Mouse (Mus musculus) adrenal gland, adult 18-20 months (tissue): Measurements from ENCODE around the gene Muc5ac. TPM values are rescaled to one million over a fixed set of nuclear protein-coding genes. Genes with fewer than 3 reads are reported as not detected.
"Not testable (repeated sequence)": the region's sequence is repeated elsewhere in the genome, so short reads cannot be mapped to it uniquely, and the experiment has no call there.

Experiments
- DNase-seq, 2 experiments: peaks; one replicate each; pipeline ENCODE4 v3.0.0; 2021 to 2022; ENCODE audit warnings: low spot score in 2 of 2
- long read RNA-seq, 2 experiments: library from polyadenylated mRNA; stranded (forward); transcript quantifications; one replicate each; pipeline ENCODE4 v2.0.0; 2021
- total RNA-seq, 2 experiments: library from RNA; stranded (reverse); gene quantifications; 1 replicate in 1 of 2; 2 replicates in 1 of 2; pipeline ENCODE4 v1.2.3; 2021

Muc5ac gene
- not detected for total RNA-seq
- long read RNA-seq, experiment 1, result 0 reads
- long read RNA-seq, experiment 2, result 0 reads

- no peak for DNase-seq
Measured at GRCm38 (mm10) chr7:141788677-141789452, at the start of gene Muc5ac. Gene Muc5ac, plus strand, starts transcription at chr7:141788972.

- no peak for DNase-seq
Measured at GRCm38 (mm10) chr7:141747451-141748100, 41.2 kb upstream of the Muc5ac start.

DNA sequence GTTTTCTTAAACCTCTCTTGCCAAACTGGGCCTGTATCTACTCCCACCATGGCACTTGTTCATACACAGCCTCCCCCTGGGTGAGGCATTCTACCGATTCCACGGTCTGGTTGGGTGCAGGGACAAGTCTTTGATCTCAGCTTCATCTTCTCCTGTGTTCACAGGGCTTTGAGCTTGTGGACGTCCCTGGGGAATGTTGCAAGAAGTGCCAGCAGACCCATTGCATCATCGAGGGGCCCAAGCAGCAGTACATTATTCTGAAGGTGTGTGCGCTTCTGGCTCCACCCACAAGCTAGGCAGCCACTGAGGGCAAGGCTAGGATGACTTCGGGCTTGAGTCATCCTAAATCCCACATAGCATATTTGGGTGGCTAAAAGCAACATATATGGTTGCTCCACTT, 36.3 kb upstream of the Muc5ac start:
- DNase-seq, result no peak

- peak; percentile 62 to 69 for DNase-seq
Measured at GRCm38 (mm10) chr7:141755831-141756230, 32.9 kb upstream of the Muc5ac start.

GRCm38 (mm10) chr7:141758291-141758690, 30.5 kb upstream of the Muc5ac start:
- DNase-seq, result no peak

DNA sequence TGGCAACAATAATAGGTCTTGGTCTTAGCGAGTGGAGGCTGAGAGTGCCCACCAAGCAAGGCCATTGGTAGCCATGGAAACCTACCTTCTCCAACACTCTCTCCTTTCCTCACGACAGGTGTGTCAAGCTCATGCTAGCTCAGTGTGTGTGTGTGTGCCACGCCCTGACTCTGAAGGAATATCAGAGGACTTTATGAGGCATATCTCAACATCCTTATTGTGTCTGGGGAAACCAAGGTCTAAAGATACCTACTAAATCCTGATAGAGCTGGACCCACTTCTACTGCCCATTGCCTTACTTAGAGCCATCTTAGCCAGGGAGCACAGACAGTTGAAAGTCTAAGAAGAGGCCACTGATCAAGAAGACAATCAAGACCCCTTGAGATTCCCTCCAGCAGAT, 18.3 kb upstream of the Muc5ac start:
- no peak for DNase-seq

DNA sequence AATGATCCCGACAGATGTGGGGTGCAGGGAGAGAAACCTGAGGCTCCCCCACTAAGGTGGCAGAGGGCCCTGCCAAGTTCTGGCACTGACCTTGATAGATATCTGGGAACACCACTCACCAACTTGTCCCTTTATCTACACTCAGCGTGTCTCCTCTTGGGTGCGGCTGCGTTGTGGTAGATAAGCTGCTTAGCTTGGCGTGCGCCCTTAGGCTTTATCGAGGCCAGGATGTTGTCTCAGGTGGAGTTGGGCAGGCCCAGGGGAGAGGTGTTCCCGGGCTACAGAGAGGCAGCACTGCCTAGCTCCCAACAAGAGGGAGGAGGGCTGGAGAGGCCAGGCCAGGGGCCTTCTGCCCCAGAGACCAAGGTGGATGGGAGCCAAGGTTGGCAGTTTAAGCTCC, 17.8 kb upstream of the Muc5ac start:
- no peak for DNase-seq

GRCm38 (mm10) chr7:141772058-141772557, 16.7 kb upstream of the Muc5ac start:
- DNase-seq, result no peak

GRCm38 (mm10) chr7:141774855-141775254, 13.9 kb upstream of the Muc5ac start:
- no peak for DNase-seq

DNA sequence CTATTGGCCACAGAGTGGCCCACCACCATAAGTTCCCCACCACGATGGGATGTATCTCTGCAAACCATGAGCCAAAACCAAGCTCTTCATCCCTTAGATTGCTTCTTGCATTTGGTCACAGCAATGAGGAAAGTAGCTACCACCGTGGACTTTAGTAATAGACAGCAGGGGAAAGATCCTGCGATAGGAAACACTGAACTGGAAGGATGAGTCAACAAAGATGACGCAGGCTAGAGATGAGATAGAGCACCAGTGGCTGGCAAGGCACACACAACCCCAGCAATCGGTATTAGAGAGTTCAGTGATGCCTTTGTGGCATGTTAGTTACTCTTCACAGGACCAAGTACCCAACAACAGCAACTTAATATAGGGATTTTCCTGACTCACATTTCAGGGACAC, 12.6 kb upstream of the Muc5ac start:
- DNase-seq, result no peak

- no peak for DNase-seq
Measured at GRCm38 (mm10) chr7:141794251-141794650, 5.5 kb downstream of the Muc5ac start.

GRCm38 (mm10) chr7:141803206-141803605, 14.4 kb downstream of the Muc5ac start:
- no peak for DNase-seq

DNA sequence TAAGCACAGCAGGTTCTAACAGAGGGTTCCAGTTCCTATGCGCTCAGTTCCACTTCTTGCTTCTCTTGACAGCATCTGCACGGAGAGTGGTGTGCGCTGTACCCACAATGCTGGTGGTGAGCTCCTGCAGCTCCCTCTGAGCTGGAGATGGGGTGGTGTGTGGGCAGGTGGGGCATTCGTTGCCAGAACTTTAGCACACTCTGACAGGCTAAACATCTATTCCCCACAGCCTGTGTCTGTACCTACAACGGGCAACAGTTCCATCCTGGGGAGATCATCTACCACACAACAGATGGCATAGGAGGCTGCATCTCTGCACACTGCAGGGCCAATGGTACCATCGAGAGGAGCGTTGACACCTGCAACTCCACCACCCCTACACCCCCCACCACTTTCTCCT, 16.6 kb downstream of the Muc5ac start:
- DNase-seq, result no peak

DNA sequence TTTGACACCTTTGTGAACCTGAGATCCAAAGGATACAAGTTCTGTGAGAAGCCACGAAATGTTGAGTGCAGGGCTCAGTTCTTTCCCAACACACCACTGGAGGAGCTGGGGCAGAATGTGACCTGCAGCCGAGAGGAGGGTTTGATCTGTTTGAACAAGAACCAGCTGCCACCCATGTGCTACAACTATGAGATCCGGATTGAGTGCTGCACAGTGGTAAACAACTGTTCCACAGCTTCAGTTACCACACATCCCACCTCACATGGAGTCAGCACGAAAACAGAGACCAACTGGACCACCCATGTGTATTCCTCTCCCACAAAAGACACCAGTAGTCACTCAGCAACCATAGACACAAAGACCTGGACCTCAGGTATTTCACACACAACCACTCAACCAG, 19.1 kb downstream of the Muc5ac start:
- DNase-seq, result not testable (repeated sequence)

GRCm38 (mm10) chr7:141809933-141810332, 21.2 kb downstream of the Muc5ac start:
- DNase-seq, result not testable (repeated sequence)

DNA sequence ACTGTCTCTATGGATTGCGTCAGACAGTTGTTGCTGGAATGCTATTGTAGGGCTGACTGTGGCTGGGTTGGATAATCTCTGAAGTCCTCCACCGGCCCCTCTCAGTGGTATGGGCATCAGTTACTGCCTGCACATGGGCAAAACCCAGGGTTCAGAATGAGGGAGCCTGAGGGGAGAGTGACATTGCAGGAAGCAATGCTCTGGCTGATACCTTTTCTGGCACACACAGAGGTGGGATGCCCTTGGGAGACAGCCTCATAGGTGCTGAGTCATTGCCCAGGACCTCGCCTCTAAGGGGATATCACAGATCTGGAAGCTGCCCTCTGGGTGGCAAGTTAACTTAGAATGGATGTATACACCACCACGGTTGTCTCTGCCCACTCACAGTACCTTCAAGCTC, 24.5 kb downstream of the Muc5ac start:
- DNase-seq, result no peak

DNA sequence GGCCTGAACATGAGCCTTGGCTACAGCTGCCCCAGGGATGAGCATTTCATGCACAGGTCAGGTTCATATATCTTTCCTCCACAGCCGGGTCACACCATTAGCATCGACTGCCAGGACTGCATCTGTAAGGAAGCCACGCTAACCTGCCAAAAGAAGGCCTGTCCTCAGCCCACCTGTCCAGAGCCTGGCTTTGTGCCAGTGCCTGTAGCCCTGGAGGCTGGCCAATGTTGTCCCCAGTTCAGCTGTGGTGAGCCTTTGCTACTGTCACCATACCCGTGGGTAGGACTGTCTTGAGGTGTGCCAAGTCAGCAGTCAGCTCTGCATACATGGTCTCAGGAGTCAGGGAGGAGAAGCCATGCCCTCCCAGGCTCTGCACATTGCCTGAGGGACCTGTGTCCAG, 26.6 kb downstream of the Muc5ac start:
- DNase-seq, result no peak

GRCm38 (mm10) chr7:141817355-141818075, 28.7 kb downstream of the Muc5ac start:
- peak; percentile 43 to 51 for DNase-seq

DNA sequence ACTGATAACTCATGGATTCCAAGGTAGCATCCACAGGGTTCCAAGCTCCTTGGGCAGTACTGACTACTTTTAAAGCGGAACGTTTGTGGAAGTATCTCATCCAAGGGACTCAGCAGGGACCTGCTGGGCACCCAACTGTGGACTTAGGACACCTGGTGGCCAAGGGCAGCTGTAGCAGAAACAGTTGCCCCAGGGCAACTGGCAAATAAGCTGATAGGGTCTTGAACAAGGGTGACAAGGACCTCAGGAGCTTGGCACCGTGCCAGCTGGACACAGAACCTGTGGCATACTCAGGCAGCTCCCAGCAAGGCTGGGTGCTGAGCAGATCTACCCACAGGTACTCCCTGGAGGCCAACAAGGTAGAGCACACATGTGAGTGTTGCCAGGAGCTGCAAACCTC, 29.5 kb downstream of the Muc5ac start:
- no peak for DNase-seq

- no peak for DNase-seq
Measured at GRCm38 (mm10) chr7:141822582-141823261, 34.0 kb downstream of the Muc5ac start.

DNA sequence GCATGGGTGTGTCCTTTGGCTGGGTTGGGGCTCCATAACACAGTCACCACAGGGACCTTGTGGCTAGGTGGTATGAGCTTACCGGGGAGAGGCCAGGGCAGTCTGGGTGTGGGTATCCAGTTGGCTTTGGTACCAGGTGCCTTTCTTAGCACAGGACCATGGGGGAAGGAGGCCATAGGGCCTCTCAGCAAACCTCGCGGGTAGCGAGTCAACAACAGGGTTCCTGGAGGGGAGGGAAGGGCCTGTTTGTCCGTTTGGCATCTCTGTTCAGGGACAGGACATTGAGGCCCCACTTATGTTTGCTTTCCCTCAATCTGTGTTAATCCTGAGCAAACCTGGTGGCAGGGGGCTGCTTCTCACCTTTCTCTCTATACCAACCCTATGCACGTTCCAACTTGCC, 34.9 kb downstream of the Muc5ac start:
- DNase-seq, result no peak
